Mouse (Mus musculus): ENCODE results near the gene Arhgap44.

- TF ChIP-seq CTCF (IDR thresholded peaks at IDR 0.05; ENCODE audit: borderline replicate concordance, insufficient read depth, low read depth, low read length) (no peak), POLR2A (IDR thresholded peaks at IDR 0.05; ENCODE audit: borderline replicate concordance, insufficient read depth, low read length) (no peak)
Measured at GRCm38 (mm10) chr11:65110058-65110457, 52.7 kb downstream of the Arhgap44 start.
